Mouse (Mus musculus): ENCODE data around the gene Ndufa4.

DNA sequence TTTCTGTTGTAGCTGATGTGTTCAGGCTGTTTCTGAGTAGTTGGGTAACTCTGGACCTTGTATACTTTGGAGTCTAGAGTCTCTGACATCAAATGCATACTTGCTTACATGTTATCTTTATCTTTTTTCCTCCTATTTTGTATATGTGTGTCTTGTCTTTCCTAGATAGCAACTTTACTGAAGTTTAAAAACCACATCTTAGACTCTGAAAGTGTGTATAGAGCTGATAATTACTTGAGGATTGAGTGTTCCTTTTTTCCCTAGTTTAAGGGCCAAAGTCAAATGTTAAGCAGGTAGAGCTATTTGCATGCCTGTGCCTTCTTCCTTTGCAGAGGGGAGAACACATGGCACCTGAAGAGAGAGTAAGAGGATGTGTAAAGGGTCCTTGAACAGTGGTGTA lies 33.6 kb upstream of the Ndufa4 start:
- TF ChIP-seq POLR2A (IDR thresholded peaks at IDR 0.05; ENCODE audit: borderline replicate concordance, extremely low read depth, insufficient read depth, insufficient read length, poor library complexity, severe bottlenecking) (no peak), CTCF (IDR thresholded peaks at IDR 0.05; ENCODE audit: borderline replicate concordance, extremely low read depth, insufficient read depth, insufficient read length) (no peak)
